Mouse (Mus musculus): ENCODE data around the gene Ttc39b.

The Ttc39b gene

DNA sequence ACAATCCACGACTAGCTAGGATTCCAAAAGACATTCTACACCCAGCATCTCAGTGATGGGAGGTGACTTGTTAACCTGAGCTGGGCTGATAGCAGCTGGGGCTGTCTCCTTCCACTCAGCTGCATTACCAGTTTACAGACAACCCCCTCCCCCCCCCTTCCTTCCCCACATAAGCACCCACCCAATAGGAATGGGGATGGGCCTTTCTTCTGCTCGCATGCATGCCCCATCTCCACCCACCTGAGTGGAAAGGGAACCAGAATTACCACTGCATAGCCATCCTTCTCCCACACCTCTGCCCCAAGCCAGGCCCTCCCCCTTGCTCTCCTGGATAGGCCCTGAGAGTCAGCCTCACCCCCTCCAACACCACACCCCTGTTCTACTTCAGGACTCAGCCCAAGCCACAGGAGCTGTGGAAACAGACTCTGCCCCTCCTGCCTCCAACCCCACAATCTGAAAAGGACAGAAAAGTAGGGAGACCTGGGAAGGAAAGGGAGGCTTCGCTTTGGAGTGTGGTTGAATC, 6.2 kb downstream of the Ttc39b start:
- DNase-seq (ENCODE audit: low spot score): no peak

DNA sequence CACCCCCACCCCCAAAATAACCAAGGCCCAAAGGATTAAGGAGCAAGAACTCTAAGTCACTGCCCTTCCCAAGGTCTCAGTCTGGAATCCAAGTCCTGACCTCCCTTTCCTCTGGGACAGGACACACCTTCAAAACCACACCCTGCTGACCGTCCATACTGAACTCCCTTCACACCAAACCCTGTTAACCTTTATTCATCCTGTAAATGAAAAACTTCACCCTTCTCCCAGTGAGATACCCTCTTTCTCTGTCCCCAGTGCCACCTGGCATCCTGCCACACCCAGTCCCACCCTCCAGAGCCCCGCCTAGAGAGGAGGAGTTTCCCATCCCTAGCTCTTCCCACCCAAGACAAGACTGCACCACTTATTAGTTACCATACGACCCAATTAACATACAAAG, 7.3 kb downstream of the Ttc39b start:
- DNase-seq (ENCODE audit: low spot score): no peak

DNA sequence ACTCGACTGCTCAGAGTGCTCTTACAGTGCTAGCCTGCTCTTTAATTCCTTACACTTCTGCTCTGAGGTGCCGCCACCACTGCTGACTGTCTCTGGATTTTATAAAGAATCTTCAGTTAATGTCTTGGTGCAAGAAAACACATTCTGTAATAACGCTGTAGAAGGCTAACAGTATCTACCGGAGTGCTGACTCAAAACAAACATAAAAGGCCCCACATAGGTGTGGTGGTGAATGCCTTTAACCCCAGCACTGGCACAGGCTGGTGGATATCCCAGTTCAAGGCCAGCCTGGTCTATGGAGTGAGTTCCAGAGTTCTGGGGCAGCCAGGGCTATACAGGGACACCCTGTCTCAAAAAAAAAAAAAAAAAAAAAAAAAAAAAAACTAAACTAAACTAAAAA, 8.1 kb downstream of the Ttc39b start:
- DNase-seq (ENCODE audit: low spot score): no peak

DNA sequence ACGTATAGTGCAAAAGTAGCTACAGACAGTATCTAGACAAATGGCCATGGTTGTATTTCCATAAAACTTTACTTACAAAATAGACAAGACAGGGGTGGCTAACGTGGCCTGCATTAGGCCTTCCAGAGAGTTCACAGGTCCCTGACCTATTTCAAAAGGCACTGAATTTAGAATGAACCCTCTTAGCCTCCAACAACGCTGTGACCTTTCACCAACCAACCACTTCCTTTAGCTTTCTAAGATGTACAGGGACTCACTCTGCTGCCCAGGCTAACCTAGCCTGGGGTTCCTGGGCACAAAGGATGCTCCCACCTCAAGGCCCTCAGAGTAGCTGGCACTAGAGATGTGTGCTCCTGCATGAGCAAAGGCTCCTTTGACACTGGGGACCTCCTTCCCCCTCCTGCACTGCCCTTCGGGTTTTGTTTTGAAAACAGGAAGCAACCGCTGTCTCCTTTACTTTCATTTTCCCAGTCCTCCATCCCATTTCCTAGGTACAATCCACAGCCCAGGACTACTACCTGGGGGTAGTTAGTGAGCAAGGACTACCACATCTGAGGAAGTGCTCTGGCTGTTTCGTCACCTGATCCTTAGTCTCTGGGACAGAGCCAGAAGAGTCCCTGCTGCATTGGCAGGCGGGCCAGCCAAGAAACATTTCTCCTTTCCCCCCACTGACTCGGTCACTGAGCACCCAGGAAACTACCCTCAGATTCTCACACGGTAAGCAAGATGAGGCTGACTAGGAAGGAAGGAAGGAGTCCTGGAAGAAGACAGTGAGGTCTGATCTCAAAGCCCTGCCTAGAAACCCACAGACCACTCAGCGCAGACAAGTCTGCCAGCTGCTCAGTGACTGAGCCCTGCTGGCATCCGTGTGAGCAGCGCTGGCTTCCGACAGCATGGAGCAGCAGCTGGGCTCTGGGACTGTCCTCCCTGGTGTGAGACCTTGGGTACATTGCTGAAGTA, 8.9 kb downstream of the Ttc39b start:
- no peak for DNase-seq (ENCODE audit: low spot score)

DNA sequence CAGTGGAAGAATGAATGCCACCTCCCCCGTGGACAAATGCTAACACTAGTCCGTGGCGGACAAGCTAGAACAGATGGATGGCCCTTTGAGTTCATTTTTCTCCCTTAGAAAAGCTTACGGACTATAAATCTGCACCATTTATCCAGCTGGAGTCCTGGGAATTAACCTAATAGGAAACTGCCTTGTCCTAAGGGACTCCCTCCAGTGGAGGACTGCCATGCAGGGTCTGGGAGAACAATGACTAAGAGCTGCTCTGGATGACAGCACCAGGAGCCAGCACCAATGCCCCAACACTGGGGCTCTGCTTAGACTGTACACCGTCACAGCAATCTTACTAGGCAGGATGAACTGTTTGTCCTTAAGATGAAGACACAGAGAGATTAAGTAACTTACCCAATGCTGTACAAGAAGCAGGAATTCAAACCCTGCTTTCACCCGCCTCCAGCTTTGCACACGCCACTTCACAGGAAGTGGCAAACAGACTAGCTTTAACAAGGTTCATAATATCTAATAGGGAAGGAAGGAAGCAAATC, 9.7 kb downstream of the Ttc39b start:
- DNase-seq (ENCODE audit: low spot score): no peak

DNA sequence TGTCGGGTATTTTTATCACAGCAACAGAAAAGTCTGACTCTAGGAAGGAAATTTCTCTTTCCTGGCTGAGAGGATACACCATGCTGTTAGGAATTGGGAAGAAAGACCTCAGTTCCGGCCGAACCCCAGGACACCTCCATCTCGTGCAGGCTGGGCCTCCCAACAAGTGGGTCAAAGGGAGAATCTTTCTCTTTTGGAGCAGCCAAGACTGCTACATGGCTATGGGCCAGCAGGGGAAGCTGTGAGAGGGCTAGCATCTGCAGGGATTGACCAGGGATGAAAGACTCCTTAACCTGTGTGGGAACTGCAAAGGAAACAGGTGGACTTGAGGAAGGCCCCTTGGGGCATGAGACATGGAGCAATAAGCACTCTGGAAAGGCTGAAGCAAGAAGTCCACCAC, 11.7 kb downstream of the Ttc39b start:
- no peak for DNase-seq (ENCODE audit: low spot score)

DNA sequence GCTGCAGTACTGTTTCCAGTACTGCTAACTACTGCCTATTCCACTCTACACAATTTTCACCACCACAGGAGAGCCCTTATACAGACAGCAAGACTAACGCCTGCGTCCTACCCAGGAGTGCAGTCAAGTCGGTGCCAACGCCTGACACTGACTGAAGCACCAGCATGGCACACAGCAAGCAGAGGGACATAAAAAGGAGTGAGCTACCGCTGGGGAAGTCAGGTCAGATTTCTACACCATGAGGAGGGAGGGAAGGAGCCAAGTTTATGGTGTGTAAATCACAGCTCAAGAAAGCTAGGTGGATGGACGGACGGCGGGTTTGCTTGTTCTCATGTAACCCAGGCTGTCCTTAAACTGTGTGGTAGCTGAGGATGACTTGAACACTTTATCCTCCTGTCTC, 12.6 kb downstream of the Ttc39b start:
- no peak for DNase-seq (ENCODE audit: low spot score)

DNA sequence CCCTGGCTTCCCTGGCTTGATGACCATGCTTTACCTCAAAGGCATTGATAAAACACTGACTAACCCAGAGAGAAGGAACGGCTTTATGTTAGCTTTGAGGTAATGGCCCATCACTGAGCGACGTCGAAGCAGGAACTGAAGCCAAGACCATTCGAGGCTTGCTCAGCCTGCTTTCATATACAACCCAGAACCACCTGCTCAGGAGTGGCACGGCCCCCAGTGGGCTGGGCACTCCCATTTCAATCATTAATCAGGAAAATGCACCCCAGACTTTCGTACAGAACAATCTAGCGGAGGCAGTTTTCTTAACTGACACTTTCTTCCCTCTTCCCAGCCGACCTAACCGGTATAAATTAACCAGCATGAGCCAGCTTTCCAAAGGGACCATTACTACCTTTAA, 13.1 kb downstream of the Ttc39b start:
- DNase-seq (ENCODE audit: low spot score): no peak

DNA sequence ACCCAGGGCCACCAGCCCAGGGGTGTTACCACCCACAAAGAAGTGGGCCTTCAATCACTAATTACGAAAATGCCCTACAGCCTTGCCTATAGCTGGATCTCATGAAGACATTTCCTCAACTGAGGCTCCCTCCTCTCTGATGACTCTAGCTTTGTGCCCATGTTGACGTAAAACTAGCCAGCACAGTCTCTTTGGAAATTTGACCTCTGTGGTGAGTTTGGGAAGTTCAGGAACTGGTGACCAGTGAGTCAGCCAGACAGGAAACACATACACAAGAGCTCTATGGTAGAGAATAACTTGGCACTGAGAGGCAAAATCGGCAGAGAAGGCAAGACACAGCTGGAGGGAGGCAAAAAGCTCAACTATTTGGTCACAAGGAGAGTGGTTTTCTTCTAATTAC, 15.1 kb downstream of the Ttc39b start:
- DNase-seq (ENCODE audit: low spot score): no peak

DNA sequence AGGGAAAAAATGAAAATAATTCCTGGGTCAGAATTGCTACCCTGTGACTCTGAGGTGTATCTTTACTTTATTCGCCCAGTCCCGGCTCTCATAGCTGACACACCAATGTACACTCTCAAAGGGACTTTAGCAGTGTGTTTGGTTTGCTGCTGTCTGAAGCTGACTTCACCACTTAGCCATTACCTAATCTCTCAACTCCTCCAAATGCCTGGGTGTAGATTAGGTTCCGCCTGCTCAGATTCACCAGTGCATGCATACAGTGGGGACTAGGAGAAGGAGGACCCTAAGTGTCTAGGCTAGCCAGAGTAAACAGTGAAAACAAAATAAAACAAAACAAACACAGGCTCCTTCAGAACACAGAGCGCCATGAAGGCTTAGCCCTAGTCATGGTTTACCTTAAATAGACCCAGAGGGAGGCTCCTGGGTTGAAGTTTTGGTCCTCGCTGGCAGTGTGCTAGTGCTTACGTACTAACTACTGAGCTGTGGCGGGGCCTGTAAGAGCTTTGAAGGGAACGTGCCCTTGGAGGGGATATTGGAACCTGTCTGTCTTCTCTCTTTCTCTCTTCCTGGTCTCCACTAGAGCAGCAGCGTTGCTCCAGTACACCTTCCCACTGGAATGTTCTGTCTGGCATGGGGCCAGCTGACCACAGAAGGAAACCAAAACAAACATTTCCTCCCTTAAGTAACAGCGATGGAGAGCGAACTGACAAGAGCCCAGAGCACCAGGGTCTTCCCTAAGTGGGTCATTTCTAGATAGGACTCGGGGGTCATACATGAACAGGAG, 16.2 kb downstream of the Ttc39b start:
- no peak for DNase-seq (ENCODE audit: low spot score)

DNA sequence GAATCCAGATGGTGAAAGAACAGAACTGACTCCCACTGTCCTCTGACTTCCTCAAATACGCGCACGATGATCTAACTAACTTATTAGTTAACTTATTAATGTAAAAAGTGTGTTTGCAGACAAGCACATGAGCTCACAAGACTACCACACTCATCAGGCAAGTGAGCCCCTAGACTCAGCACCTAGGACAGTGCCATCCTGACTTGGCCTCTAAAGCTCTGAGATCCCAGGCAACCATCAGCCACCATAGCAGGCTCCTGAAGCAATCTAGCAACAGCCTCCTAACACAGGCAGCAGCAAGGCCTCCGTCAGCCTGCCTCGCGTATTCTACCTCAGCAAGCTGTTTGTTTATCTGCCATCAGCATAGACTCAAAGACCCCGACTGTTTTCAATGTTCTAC, 17.2 kb downstream of the Ttc39b start:
- DNase-seq (ENCODE audit: low spot score): no peak

DNA sequence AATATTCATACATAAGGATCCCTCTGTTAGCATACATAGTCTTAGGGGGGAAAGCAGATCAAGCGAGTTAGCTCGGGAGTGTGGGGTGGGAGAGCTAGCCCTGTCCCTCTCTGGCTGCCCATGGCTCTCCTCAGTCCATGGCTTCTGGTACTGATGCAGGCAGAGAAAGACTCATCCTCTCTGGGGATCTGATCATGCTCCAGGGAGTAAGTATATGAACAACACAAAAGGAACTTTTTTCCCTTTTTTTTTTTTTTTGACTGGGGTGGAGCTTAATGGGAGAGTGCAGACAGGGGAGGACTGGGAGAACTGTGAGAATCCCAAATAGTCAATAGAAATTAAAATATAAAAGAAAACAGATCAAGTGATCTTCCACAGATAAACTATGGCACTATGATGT, 19.0 kb downstream of the Ttc39b start:
- no peak for DNase-seq (ENCODE audit: low spot score)

DNA sequence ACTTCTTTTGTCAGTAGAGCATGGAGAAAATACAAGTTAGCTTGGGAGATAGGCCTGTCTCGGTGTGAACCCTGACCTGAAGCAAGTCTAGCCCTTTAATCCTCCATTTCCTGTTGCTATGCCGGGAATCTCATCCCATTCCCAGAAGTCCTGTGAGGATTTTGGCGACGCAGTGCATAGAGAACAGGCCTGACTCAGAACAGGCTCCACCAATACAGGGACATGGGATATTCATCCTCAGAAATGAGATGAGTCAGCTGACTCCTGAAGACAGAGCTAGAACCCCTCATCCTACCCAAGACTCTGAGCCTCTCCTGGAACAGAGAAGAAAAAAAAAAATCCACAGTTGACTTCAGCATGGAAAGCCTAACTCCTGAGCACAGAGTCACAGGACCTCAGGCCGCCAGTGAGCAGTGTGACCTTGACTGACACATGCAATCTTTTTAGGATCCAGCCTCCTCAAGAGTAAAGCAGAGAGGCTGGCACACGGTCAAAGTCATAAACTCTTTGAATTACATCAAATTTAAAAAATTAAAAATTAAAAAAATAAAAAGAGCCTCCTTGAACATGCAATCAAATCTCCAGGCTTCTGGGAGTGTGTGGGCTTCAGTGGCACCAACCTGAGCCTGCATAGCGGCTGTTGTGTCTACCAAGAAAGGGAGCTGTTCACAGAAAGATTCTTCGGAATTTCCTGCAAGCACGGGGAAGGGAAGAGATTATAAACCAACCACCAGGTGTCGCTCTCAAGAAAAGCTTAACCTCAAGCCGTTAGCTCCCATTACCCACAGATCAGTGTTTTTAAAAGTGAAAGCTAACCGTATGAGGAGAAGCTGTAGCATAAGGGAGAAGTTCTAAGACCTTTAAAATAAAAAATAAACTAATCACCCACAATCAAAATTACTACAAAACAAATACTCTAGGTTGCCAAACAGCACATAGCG, 20.9 kb downstream of the Ttc39b start:
- DNase-seq (ENCODE audit: low spot score): peak; percentile 69

DNA sequence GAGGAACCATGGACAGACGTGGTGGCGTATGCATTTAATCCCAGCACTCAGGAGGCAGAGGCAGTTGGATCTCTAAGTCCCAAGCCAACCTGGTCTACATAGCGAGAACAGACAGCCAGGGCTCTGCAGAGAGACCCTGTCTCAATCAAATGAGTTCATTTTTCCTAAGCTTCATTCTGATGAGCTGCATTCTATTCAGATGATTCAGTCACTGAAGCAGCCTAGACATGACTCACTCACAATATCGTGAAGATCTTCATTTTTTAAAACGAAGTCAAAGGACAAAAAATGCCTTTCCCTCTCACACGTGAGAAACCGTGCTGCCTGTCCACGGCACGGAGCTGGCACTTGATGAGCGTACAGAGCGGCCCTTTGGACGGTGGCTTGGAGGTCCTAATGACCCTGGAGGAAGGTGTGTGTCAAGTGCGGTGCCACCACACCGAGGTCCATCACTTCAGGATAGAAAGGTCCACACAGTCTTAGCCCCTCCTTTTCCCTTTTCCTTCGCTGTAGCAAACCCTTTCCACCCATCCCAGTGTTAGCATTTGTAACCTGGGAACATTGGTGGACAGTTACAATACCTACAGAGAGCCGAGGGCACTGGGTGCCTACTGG, 21.8 kb downstream of the Ttc39b start:
- no peak for DNase-seq (ENCODE audit: low spot score)

DNA sequence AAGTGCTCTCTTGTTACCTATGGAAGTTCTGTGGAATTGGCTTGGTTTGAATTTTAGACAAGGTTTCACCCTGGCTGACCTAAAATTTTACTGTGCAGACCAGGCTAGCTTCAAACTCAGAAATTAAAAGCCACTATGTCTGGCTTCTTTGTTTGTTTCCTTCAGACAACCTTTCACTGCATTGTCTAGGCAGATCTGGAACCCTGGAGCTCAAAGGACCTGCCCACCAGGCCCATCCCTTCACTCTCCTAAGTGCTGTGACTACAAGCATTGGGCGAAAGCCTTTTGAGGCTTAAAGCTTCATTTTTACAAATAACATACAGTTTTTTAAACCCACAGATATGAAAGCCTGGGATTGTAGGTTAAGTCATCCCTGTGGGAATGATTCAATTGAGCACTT, 22.3 kb downstream of the Ttc39b start:
- no peak for DNase-seq (ENCODE audit: low spot score)

DNA sequence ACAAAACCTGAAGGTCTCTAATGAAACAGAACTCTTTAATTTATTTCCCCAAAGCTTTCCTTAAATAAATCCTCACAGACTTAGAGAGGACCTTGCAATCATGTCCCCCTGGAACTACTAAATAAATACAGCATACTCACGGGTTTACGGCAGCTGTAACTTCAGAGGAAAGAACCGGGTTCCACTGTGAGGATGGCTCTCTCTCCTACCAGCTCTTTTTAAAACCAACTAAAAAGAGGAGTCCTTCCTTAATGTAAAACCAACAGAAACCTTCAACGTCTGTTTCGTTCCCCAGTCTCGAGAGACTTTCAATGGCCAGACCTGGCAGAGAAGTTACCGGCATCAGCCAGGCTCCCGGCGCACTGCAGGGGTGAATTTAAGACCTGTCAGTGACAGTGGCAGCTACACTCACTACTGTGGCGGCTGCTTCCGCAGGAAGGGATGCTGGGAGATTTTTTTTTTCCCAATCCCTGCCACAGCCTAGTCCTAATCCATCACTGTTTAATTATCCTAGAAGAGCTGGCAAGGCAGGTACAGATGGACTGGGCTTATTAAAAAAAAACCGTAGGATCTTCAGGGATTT, 39.2 kb downstream of the Ttc39b start:
- DNase-seq (ENCODE audit: low spot score): no peak

DNA sequence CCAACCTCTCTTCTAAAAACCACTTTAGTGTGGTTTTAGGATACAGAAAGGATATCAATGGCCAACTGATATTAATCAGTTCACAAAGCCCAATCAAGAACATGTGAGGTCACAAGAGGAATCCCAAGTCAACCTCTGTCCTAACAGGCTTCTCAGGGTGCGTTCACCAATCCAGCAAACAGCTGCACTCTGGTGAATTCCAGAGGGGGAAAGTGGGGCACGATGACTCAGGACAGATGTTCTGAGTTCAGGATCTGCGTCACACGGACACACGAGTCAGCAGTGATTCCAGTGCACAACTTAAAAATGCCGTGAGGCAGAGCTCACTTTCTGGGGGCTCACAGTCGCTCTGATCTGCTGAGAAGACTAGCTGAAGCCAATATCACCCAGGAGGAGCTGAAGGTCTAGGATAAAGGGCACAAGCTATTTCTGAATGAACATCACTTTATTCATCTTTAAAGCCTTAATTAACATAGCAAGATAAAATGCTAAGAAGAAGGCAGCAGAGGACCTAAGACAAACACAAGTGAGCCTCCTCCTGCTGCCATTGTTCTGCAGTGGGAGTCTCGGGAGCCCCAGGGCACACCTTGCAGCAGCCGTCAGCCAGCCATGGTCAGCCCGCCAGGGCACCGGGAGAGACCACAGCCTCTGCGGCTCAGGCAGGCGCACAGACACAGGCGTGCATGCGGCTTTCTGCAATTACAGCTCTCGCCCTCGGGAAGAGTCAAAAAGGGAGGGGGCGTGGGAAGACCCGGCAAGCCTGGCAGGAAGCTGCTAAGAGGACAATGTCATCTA, 39.9 kb downstream of the Ttc39b start:
- DNase-seq (ENCODE audit: low spot score): no peak

DNA sequence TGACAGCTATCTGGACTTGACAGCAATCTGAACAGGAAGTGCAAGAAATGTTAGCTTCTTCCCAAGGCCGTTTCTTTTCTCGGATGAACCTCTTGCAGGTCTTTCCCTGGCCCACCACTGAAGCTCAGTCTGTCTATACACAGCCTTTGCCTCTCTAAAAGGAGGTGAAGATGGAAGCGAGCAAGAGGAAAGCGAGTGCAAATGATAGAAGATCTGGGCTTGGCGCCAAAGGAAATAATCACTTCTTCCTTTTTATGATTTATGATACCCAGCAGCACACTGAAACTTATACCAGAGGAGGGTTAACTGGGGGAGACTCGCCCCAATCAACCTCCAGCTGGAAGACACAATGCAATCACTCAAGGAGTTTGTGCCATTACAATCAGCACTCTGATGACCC, 41.6 kb downstream of the Ttc39b start:
- no peak for DNase-seq (ENCODE audit: low spot score)

DNA sequence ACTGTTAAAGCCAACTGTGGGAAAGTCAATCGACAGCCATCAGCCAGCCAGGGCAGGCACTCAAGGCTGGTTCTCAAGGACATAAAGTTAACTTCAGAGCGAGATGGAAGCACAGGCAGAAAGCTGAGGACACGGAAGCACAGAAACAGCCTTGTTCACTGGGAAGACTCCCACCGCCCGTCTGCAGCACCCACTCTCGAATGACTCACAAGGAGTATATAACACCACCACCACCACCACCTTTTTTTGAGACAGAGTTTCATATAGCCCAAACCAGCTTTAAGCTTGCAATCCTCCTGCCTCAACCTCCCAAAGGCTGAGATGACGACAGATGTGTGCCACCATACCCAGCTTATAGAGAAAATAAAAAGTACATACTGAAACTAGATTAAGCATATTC, 44.8 kb downstream of the Ttc39b start:
- DNase-seq (ENCODE audit: low spot score): no peak

DNA sequence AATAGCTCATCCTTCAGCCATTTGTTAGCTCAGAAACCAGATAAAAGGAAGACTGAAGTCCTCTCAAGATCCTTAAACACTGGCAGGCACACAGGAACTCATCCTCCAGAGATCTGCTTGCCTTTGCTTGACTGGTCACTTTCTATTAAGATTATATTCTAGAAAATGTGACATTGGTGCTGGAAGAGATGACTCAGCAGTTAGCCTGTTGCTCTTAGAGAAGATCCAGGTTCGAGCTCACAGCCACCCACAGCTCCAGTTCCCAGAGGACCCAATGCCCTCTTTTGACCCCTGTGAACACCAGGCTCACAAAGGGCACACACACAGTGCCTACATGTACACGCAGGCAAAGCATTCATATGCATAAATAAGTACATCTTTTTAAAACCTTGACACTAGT, 49.8 kb downstream of the Ttc39b start:
- no peak for DNase-seq (ENCODE audit: low spot score)

Data from urinary bladder, postnatal 25 days (tissue).